Mouse (Mus musculus) hindbrain, embryonic 10.5 days (tissue): ENCODE results near the gene Coro1c. TPM values are rescaled to one million over a fixed set of nuclear protein-coding genes. Genes with fewer than 3 reads are reported as not detected.
A peak's percentile ranks its signal among the peaks of the same experiment; 100 is the strongest.

Experiments used
- DNase-seq: peaks from one replicate; pipeline ENCODE4 v3.0.0-alpha.2; 2017; ENCODE audit warnings: low spot score
- H3K27ac ChIP-seq: fragments of 300-500 bp; sonication (generic); 2 replicates; pipeline ENCODE4 v1.5.1; 2016; ENCODE audit warnings: mild to moderate bottlenecking, moderate library complexity
- H3K27me3 ChIP-seq: fragments of 300-500 bp; sonication (generic); 2 replicates; pipeline ENCODE4 v1.6.1; 2016; ENCODE audit warnings: mild to moderate bottlenecking; ENCODE audit not compliant: poor library complexity, insufficient read depth, severe bottlenecking
- H3K36me3 ChIP-seq: fragments of 300-500 bp; sonication (generic); 2 replicates; pipeline ENCODE4 v1.6.1; 2016; ENCODE audit warnings: mild to moderate bottlenecking, moderate library complexity
- H3K4me1 ChIP-seq: fragments of 300-500 bp; sonication (generic); replicated peaks from 2 replicates; pipeline ENCODE4 v1.6.1; 2016; ENCODE audit warnings: mild to moderate bottlenecking
- H3K4me3 ChIP-seq: fragments of 300-500 bp; sonication (generic); 2 replicates; pipeline ENCODE4 v1.5.1; 2016; ENCODE audit warnings: mild to moderate bottlenecking, moderate library complexity
- H3K9me3 ChIP-seq: fragments of 300-500 bp; sonication (generic); 2 replicates; pipeline ENCODE4 v1.6.1; 2016; ENCODE audit warnings: mild to moderate bottlenecking, moderate library complexity
- WGBS: fragments of 180-500 bp; shearing (Covaris S2); methylation state at CpG from one replicate; pipeline ENCODE4 v1.1.7; 2016; 5-methylcytosine and 5-hydroxymethylcytosine counted together
- polyA plus RNA-seq: library from polyadenylated mRNA; unstranded; fragments of >200 nt; fragmentation: Nextera tagmentation; extraction: Ambion mirVana; gene quantifications from 2 replicates; pipeline ENCODE4 v1.2.1, GENCODE M21; 2016

Coro1c gene
- polyA plus RNA-seq, 1 experiment from 2014 or later, result 258 TPM

DNA sequence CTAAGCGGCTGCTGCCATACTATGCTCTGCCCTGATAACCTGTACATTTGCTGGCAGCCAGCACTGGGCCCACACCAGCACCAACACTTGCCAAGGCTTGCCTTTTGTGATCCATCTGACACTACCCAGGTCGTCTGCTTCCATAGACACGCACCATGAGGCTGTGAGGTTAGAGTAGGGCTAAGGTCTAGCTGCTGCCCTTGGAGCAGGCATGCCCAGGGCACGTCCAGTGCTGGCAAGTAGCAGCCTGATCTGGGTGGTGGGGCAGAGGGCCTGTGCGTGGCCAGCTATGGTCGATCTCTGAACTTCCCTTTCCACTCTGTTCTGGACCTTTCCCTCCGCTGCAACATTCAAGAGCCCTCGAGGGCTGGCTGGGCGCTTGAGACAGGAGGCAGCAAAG is 65.7 kb downstream of the Coro1c start:
- DNase-seq, result no peak
- H3K4me3 ChIP-seq, result no peak overlapping the region
- peaks cover 87% of the 10 kb centered on the region for H3K36me3 ChIP-seq
- H3K9me3 ChIP-seq, result no peaks in the 10 kb centered on the region
- WGBS, result 90% methylated on average over 9 of the region's 9 CpGs
- H3K4me1 ChIP-seq, result no peaks in the 10 kb centered on the region; the same call in 1 of the 2 replicates
- no peak overlapping the region for H3K27ac ChIP-seq
- H3K27me3 ChIP-seq, result no peaks in the 10 kb centered on the region

DNA sequence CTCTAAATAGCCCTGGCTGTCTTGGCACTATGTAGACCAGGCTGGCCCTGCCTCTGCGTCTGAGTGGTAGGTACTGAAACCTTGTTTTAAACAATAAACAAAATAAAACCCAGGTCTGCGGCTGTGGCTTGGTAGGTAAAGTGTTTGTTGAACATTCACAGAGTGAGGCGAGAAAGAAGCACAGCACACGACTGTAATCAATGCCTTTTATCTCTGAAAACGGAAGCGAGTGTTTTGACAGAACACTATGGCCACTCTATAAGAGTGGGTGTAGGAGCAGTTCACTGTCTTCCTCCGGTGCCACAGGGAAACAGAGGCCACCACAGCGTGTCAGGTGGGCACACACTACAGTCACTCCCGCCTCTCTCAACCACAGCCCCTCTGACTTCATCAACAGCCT is 66.3 kb downstream of the Coro1c start:
- no peaks in the 10 kb centered on the region; the same call in 1 of the 2 replicates for H3K4me1 ChIP-seq
- 92% methylated on average over 9 of the region's 9 CpGs for WGBS
- H3K27me3 ChIP-seq, result no peaks in the 10 kb centered on the region
- H3K36me3 ChIP-seq, result peaks cover 81% of the 10 kb centered on the region
- DNase-seq, result no peak
- H3K4me3 ChIP-seq, result no peak overlapping the region
- no peak overlapping the region for H3K27ac ChIP-seq
- no peaks in the 10 kb centered on the region for H3K9me3 ChIP-seq

DNA sequence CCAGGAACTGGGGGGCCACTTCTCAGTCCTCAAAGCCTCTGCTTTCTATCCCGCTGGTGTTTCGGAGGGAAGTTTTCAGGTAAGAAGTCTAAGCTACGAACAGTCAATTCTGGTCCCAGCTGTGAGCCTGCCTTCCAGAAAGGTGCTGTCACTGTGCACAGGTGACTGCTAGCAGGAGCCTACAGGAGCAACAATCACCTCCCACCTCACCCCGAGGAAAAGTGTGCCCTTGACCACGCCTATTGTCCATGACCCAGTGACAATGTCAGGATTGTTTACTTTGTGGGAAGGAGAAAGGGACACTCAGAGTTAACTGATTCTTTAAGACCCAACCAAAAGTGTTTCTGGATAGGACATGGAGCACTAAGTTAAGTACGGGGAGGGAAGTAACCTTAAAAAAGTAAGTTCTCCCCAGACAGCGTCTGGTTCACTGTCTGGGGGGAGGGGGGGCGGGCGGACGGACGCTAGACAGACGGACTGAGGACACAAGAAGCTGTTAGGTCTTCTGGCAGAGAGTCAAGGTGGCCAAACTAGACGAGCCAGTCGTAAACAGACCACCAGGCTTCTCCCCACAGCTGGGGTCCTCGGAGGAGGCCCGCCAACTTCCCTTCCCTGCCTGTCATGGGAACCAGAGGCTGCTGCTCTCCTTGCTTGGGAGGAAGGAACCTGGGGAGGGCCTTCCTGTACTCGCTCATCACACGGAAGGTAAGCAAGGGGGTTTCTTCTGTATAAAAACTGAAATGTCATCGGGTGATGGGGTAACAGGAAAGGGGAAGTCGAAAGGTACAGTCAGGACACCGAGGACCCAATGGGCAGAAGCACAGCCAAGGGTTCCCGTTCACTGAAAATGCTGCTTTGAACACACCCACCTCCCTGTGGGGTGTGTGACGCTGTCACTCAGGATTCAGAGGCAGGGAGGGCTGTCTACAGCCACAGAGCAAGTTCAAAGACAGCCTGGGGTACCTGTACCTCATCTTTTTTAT is 67.0 kb downstream of the Coro1c start:
- H3K9me3 ChIP-seq, result no peaks in the 10 kb centered on the region

DNA sequence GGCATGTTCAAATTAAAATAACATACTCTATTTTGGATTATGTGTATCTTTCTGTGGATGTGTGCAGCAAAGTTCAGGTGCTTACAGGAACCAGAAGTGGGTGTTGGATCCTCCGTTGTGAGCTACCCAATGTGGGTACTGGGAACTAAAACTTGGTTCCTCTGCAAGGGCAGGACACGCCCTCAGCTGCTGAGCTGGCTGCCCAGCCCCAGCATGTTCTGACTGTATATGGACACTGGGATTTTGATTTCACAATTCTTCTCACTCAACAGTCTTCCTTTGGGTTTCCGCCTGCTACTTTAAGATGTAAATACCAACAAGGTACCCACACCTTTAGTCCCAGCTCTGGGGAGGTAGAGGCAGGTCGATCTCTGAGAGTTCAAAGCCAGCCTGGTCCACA is 68.1 kb downstream of the Coro1c start:
- H3K4me3 ChIP-seq, result no peak overlapping the region
- H3K9me3 ChIP-seq, result no peaks in the 10 kb centered on the region
- no peak overlapping the region for H3K27ac ChIP-seq
- WGBS, result 95% methylated on average over 4 of the region's 4 CpGs
- H3K36me3 ChIP-seq, result peaks cover 66% of the 10 kb centered on the region
- no peak for DNase-seq
- H3K4me1 ChIP-seq, result no peaks in the 10 kb centered on the region; the same call in 1 of the 2 replicates
- H3K27me3 ChIP-seq, result no peaks in the 10 kb centered on the region

More for the DNA sequence above, 67.0 kb downstream of the Coro1c start:
- H3K27ac ChIP-seq, result no peak overlapping the region
- 92% methylated on average over 23 of the region's 23 CpGs for WGBS
- DNase-seq, result no peak
- no peak overlapping the region for H3K4me3 ChIP-seq
- no peaks in the 10 kb centered on the region; the same call in 1 of the 2 replicates for H3K4me1 ChIP-seq
- H3K36me3 ChIP-seq, result peaks cover 77% of the 10 kb centered on the region
- no peaks in the 10 kb centered on the region for H3K27me3 ChIP-seq

DNA sequence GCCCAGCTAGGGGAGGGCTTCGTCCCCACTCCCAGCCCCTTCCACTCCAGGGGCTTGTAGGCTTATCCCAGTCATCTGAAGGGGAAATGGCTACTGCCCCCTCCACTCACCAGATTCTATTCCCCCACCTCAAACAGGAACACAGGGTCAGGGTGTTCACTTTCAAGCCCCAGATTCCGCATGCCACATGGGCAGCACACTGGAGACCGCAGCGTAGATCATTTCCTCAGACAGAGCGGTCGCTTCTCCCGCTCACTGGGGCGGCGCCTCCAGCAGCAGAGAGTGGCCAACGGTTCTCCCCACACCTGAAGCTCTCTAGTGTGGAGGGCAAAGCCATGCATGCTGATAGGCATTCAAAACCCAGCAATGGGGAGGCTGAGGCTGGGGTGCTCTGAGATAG is 71.6 kb downstream of the Coro1c start:
- Histone ChIP-seq H3K27me3 (no peaks in the 10 kb centered on the region), H3K27ac (no peak overlapping the region), H3K36me3 (peaks cover 31% of the 10 kb centered on the region), H3K4me1 (peaks cover 4% of the 10 kb centered on the region; the same call in 1 of the 2 replicates), H3K9me3 (no peaks in the 10 kb centered on the region), H3K4me3 (no peak overlapping the region)
- no peak for DNase-seq
- 89% methylated on average over 10 of the region's 10 CpGs for WGBS

DNA sequence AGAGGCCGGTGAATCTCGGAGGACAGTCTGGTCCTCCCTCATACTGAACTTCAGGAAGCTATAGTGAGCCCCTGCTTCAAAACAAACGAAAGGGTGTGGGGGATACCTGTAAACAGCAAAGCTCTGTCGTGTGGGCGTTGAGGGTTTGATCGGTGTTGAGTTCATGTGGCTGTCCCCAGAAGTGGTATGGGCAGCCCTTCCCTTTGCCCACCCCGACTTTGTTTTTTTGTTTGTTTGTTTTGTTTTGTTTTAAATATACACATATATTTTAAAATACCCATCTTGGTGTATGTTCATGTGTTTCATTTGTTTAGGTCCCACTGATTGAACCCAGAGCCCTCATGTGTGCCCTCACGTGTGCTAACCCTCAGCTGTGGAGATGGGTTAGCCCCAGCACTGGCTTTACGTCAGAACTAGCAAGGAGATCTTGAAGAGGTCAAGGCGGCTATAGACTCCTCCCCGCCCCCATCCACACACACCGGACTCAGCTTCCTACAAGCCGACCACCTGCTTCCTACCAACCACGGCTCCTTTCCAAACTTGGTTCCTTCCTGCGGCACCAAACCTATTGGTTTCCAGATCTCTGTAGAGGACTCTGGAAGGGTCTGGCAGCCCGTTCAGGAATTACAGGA is 75.1 kb downstream of the Coro1c start:
- 74% methylated on average over 16 of the region's 16 CpGs for WGBS
- peaks cover 6% of the 10 kb centered on the region; the same call in 1 of the 2 replicates for H3K36me3 ChIP-seq
- no peak overlapping the region for H3K27ac ChIP-seq
- no peaks in the 10 kb centered on the region for H3K9me3 ChIP-seq
- no peak for DNase-seq
- H3K4me3 ChIP-seq, result no peak overlapping the region
- peaks cover 14% of the 10 kb centered on the region for H3K4me1 ChIP-seq
- H3K27me3 ChIP-seq, result no peaks in the 10 kb centered on the region

DNA sequence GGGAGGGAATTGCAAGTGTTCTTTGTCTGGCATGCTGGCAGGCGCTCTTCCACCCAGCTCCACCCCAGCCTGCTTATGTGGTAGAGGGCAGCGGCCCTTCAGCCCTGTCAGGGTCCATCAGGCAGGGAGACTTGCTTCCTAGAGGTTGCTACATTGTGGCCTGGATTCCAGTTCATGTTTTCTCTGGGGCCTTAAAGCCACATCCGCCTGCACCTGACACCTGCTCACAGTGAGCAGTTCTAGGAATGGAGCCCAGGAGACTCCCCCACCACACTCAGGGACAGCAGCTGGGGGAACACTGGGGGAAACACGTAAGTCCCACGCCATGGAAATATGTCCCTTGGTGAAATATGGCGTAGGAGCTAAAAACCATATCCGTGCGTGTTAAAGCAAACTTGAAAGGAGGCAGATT is 76.1 kb downstream of the Coro1c start, which contains the start of gene Selplg:
Gene Selplg (minus strand): TSS at position 155 of the 412 bp plus-strand sequence.
- H3K36me3 ChIP-seq, result peaks cover 3% of the 10 kb centered on the region; the same call in 1 of the 2 replicates
- H3K27ac ChIP-seq, result 0 out of 2 replicates have a peak within 1 kb of the TSS, but pooled peaks have one; percentile 13
- no peak for DNase-seq
- H3K4me1 ChIP-seq, result peaks cover 18% of the 10 kb centered on the region
- H3K27me3 ChIP-seq, result no peaks in the 10 kb centered on the region
- H3K4me3 ChIP-seq, result no peak within 1 kb of the TSS
- 50% methylated on average over 8 of the region's 8 CpGs for WGBS
- no peaks in the 10 kb centered on the region for H3K9me3 ChIP-seq

DNA sequence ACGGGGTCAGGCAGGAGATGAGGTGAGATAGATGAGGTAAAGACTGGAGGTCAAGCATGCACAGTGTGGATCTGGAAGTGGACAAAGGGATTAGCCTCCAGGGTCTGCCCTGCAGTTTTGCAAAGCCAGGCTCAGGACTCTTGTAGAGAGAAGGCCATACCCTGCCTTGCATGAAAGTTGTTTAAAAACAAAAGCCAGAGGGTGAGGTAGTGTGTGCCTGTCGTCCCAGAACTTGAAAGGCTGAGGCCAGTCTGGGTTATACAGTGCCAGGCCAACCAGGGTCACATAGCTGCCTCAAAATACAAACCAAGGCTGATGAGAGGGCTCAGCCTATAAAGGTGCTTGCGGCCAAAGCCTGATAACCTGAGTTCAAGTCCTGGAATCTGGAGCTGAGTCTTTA is 76.8 kb downstream of the Coro1c start:
- Histone ChIP-seq H3K36me3 (no peaks in the 10 kb centered on the region), H3K27ac (no peak overlapping the region), H3K27me3 (no peaks in the 10 kb centered on the region), H3K4me3 (no peak overlapping the region), H3K9me3 (no peaks in the 10 kb centered on the region), H3K4me1 (peaks cover 18% of the 10 kb centered on the region)
- no peak for DNase-seq
- WGBS, result 65% methylated on average over 3 of the region's 3 CpGs

DNA sequence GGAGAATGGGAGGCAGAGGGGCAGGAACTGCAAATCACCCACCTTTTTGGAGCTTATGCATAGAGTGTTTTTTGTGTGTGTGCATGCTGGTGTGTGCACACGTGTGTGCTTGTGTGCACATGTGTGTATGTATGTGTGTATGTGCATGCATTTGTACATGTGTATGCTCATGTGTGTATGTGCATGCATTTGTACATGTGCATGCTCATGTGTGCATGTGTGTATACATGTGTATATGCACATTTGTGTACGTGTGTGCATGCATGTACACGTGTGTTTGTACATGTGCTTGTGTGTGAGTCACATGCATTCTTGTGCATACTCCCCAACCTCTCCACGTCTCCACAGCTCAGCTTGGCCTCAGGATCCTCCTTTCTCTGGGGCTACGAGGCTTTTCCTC is 77.8 kb downstream of the Coro1c start:
- Histone ChIP-seq H3K27ac (no peak overlapping the region), H3K9me3 (no peaks in the 10 kb centered on the region), H3K4me3 (no peak overlapping the region), H3K36me3 (no peaks in the 10 kb centered on the region), H3K27me3 (no peaks in the 10 kb centered on the region), H3K4me1 (peaks cover 18% of the 10 kb centered on the region)
- no peak for DNase-seq
- WGBS, result 92% methylated on average over 5 of the region's 5 CpGs

DNA sequence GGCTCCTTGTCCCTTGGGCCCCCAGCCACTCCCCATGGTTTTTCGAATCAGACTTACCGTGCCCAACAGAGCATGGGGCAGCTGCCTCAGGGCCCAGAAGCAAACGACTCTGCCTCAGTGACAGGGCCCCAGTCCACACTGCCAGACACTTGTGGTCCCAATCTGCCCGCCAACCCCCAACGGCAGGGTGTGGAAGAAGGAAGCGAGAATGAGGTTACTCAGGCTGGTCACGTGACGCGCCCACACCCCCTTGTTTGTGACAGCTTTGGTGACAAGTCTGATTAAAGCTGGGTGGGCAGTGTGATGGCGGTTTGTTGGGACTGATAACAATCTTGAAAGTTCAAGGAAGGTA is 78.3 kb downstream of the Coro1c start:
- no peaks in the 10 kb centered on the region for H3K27me3 ChIP-seq
- DNase-seq, result no peak
- H3K27ac ChIP-seq, result no peak overlapping the region
- H3K36me3 ChIP-seq, result no peaks in the 10 kb centered on the region
- peaks cover 18% of the 10 kb centered on the region for H3K4me1 ChIP-seq
- H3K9me3 ChIP-seq, result no peaks in the 10 kb centered on the region
- H3K4me3 ChIP-seq, result no peak overlapping the region
- WGBS, result 72% methylated on average over 10 of the region's 10 CpGs

DNA sequence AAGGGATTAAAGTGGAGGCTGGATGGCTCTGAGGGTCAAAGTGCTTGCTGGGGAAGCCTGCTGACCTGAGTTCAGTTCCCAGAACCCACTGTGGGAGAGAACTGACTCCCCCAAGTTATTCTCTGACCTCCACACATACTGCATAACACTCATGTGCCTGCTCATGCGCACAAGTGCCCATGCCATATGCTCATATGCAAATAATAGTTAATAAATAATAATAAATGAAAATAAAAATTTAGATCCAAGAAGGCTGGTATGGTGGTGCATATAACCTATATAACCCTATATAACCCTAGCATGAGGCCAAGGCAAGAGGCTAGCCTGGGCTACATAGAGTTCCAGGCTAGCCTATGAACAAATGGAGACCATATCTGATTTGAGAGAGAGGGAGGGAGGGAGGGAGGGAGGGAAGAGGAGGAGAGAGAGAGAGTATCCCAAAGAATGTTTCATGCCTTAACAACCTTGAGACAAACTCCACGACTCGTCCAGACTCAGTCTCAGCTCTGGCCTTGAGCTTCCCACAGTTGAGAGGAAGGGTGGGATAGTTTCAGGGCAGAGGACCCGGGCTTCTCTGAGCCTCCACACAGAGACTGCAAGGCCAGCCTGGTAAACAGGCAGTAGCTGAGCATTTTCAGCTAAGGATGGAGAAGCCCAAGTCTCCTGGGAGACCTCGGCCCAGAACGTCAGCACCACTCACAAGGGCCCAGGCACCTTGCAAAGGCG is 78.8 kb downstream of the Coro1c start:
- no peaks in the 10 kb centered on the region for H3K36me3 ChIP-seq
- H3K4me3 ChIP-seq, result no peak overlapping the region
- H3K4me1 ChIP-seq, result peaks cover 18% of the 10 kb centered on the region
- H3K9me3 ChIP-seq, result no peaks in the 10 kb centered on the region
- 83% methylated on average over 7 of the region's 7 CpGs for WGBS
- DNase-seq, result no peak
- no peak overlapping the region for H3K27ac ChIP-seq
- H3K27me3 ChIP-seq, result no peaks in the 10 kb centered on the region

DNA sequence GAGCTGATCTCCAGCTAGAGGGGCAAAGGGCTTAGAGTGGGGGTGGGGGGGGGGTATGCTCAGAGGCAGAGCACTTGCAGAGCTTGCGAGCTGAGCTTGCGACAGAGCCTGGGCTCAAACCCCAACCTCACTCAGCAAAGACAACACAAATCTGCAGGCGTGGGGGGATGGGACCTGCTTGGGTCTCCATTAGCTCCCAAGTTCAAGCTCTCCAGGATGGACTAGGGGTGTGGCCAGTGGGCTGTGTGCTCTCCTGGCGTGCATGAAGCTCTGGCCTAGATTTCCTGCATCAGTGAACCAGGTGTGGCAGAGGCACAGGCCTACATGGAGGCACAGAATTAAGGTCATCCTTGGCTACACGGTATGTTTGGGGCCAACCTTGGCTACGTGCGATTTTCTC is 80.1 kb downstream of the Coro1c start:
- DNase-seq, result no peak
- no peaks in the 10 kb centered on the region for H3K36me3 ChIP-seq
- no peaks in the 10 kb centered on the region for H3K27me3 ChIP-seq
- peaks cover 18% of the 10 kb centered on the region for H3K4me1 ChIP-seq
- whole genome bisulfite sequencing, result 66% methylated on average over 7 of the region's 7 CpGs
- 0 out of 2 replicates have a peak overlapping the region, but pooled peaks have one; percentile 23 for H3K27ac ChIP-seq
- H3K4me3 ChIP-seq, result no peak overlapping the region
- H3K9me3 ChIP-seq, result no peaks in the 10 kb centered on the region
